Mouse (Mus musculus) layer of hippocampus, postnatal 25 days (tissue): ENCODE measurements around the gene Lexm. TPM values are rescaled to one million over a fixed set of nuclear protein-coding genes. Genes with fewer than 3 reads are reported as not detected.

Experiments
- DNase-seq, 2 experiments: peaks; one replicate each; pipeline ENCODE4 v3.0.0; 2022; ENCODE audit warnings: mixed read lengths in 2 of 2, low spot score in 1 of 2; ENCODE audit errors: extremely low spot score in 1 of 2
- total RNA-seq, 2 experiments: library from RNA; stranded (reverse); gene quantifications; 2 replicates each; pipeline ENCODE4 v1.2.3; 2021

Lexm gene
- total RNA-seq, 2 experiments from 2014 or later = not detected

- DNase-seq = no peak
These were observed 11.8 kb upstream of the Lexm start for GRCm38 (mm10) chr4:106628650-106629360.

- DNase-seq = no peak
These were observed 10.8 kb upstream of the Lexm start for GRCm38 (mm10) chr4:106627809-106628208.

DNA sequence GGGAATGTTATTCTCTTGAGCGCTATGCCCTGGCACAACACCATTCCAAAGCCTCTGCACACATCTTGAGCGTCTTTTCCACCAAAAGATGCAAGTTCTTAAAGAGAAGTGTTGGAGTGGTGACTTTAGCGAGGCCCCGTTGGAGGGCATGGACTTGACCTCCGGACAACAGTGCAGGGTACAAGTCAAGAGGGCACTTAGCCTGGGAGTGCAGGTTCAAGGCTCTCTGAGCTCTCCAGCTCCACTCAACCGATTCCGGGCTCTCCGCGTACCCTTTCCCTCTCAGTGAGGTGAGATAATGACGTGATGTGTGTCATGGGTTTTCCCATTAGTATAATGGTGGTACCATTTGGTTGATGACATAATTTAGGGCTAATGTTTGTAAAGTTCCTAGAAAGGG lies 7.2 kb upstream of the Lexm start:
- DNase-seq = no peak

- no peak for DNase-seq
These were observed 5.7 kb upstream of the Lexm start for GRCm38 (mm10) chr4:106622712-106623111.

DNA sequence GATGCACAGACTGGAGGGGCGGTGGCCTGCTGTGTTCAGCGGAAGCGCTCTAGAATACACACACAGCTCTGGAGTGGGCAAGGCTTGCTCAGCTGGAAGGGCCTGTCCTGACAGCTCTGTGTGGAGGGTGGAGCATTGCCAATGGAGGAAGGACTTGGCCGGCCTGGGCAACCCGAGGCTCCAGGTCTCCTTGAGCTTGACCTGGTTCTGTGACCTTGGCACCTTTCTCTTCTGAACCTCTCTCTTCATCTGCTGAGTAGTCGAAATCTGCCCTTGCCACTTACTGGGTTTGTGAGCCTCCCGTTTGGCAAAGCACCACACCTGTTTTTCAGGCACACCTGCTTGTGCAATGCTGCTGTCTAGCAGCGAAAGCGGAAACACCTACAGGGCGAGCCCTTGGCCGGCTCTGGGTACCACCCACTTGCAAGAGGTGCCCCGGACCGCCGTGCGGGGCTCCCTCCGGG lies 5.0 kb upstream of the Lexm start, which contains the start of gene Ttc22:
Gene Ttc22, plus strand, starts transcription at position 403 of the 464 bp plus-strand sequence.
- no peak for DNase-seq

DNA sequence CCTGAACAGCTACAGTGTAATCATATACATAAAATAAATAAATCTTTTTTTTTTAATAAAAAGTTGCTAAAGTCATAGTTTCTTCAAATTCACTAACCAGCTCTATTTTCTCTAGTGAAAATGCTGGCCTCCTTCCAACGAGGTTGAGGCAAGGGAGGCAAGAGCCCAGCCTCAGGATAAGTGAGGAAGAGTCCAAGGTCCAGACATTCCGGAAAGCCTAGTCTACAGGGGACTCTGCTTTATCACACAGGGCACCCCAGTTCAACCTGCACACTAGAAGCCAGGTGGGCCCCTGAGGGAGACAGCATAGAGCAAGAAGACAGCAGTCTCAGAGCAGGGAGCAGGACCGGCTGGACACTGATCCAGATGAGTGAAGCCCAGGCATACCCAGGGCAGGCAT lies 4.4 kb upstream of the Lexm start:
- DNase-seq = no peak

DNA sequence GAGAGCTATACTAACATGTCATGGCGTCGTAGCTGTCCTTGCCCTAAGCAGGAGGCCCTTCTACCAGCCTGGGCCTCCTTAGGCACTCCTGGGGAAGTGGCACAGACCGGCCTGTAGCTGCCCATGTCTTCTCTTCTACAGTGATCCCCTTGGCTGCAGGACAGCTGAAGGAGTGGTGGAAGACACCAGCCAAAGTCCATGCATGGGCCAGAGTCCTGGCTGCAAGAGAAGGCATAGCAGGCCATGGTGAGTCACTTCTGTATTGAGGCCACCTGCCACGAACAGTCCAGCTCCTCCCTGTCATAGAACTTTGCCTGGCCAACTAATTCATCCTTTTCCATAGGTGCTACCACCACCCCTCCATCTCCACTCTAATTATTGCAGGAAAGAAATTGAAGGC lies 1.9 kb upstream of the Lexm start:
- DNase-seq = no peak

- DNase-seq = no peak
These were observed 1.4 kb downstream of the Lexm start for GRCm38 (mm10) chr4:106615637-106616036.

DNA sequence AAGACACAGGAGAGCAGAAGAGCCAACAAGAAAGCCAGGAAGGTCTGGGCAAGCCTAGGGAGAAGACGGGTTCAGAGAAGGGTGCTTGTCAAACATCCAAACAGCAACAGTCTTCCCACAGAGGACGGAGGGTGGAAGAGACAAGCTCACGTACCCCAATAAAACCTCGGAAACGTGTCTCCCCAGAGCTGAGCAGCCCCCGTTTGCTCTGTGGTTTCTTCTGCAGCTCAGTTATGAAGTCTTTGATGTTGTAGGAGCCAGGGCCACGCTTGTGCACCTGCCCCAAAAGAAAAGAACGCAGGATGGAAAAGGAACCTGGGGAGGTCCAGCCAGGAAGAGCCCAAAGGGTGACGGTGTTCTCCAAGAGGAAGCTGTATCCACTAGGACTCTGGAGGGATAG lies 2.2 kb downstream of the Lexm start:
- no peak for DNase-seq

DNA sequence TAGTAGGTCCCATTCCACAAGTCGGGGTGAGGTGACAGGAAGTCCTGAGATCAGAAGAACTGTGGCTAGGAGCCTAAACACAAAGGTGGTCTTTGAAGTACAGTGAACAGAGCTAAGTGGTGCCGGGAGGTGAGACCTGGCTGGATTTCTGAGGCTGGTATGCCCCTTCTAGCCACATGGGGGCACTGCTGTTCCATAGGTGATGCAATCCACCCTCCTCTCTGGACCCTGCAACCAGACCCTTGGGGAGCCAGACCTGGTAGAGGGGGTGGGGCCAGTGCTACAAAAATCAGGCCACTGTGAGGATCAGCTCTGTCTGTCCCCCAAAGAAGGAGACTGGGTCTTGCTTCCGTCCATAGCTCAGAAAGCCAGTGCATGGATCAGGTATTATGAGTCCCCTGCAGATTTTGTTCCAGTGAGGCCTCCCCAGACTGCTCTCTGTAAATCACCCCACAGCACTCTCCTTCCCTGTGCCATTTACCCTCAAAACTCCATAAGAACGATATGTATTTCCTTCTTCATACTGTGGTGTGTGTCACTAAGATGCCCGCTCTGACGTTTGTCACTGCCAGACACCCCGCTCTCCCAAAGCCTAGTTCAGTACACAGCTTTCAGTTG lies 2.8 kb downstream of the Lexm start:
- peak; percentile 78 to 83 for DNase-seq

DNA sequence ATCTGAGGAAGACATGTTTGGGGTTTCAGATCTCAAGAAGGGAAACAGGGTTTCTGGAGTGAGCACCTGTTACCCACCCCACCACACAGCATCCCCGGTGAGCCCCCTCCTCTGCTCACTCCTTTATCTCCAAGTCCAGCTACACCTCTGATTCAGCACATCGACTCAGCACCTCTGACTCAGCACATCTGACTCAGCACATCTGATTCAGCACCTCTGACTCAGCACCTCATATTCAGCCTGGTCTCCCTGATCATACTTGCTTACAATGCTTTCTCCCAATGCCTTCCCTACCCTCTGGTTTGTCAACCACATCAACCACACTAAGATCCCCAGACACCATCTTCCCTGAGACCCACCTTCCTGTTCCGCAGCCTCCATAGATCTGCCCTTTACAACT lies 3.5 kb downstream of the Lexm start:
- DNase-seq = no peak

- no peak for DNase-seq
These were observed 3.9 kb downstream of the Lexm start for GRCm38 (mm10) chr4:106613105-106613504.

DNA sequence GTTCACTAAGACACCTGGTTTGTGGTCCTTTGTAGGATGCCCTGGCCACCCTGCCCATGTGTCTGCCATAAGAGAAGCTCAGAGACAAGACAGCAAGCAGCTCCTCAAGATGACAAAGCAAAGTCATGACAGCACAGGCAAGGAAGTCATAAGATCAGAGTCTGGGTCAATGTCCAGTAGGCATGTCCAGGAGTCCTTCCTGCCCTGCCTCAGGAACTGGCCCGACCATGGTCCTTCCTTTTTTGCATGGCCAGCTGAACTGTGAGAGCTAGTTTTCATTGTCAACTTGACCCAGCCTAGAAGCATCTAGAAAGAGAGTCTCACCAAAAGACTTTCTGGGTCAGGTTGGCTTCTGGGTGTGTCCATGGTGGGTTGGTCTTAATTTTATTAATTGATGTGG lies 9.1 kb downstream of the Lexm start:
- DNase-seq = no peak

- DNase-seq = no peak
These were observed 10.1 kb downstream of the Lexm start for GRCm38 (mm10) chr4:106606639-106607554.

DNA sequence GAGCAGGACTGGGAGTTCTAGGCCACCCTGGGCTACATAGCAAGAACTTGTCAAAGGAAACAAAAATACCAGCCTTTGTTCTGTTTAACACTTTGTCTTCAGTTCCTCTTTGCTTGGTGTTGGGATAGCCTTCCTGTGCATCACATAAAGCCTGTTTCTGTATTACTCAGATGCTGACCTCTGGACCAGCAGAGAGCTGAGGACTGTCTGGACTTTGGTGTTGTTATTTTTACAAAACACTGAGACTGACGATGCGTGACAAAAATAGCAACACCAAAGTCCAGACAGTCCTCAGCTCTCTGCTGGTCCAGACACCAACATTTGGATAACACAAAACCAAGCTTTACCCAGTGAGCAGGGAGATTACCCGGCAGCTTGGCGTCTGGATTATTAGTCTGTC lies 16.3 kb downstream of the Lexm start:
- DNase-seq = no peak

DNA sequence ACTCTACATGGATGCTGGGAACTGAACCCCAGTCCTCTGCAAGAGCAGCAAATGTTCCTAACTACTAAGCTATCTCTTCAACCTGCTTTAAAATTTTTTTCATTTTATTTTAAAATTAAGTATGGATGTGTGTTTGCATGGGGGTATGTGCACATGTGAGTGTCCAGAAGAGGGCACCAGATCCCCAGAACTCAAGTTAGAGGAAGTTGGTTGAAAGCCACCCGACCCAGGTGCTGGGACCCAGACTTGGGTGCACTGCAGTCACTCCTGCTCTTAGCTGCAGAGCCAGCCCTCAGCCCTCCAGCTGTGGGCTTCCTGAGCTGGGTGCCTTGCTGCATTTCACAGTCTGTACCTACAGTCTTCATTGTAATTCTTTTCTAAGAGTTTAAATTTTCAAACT lies 17.6 kb downstream of the Lexm start:
- DNase-seq = no peak

GRCm38 (mm10) chr4:106597741-106598140 lies 19.3 kb downstream of the Lexm start:
- no peak for DNase-seq

DNA sequence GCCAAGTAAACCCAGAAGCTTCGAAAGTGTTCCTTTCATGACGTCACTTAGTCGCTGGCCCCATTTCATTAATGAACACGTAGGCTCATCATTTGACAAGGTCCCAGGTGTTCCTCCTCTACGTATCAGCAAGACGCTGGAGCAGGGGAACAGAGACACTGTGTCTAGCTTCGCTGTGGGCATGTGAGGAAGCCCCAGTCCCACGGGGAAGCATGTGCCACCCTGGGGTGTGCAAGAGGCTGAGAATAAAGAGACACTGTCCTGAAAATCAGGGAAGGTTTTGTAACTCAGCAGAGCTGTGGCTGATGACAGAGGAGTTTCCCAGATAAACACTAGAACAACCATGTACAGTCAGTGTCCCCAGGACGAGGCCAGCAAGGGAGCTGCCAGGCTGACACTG lies 20.0 kb downstream of the Lexm start:
- no peak for DNase-seq

GRCm38 (mm10) chr4:106596200-106596599 lies 20.8 kb downstream of the Lexm start:
- DNase-seq = no peak

GRCm38 (mm10) chr4:106593636-106594035 lies 23.4 kb downstream of the Lexm start:
- no peak for DNase-seq

DNA sequence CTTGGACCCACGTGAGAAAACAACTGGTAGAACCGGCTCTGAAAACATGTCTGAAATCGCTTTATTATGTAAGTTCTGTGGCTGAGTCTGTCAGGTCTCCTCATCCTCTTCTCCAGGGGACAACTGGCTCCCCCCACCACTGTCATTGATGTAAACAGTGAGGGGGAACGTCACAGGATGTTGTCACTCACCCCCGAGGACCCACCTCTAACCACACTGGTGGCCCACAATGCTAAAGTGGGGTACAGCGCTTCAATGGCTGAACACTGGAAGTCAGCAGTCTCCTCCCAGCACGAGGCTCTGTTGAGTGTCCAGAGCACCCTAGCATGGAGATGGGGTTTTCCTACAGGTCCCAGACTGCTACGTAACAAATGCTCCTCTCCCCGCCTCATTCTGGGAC lies 26.2 kb downstream of the Lexm start:
- no peak for DNase-seq
